ENCODE assay signal across 9 mouse cellular contexts in the genomic region with DNA sequence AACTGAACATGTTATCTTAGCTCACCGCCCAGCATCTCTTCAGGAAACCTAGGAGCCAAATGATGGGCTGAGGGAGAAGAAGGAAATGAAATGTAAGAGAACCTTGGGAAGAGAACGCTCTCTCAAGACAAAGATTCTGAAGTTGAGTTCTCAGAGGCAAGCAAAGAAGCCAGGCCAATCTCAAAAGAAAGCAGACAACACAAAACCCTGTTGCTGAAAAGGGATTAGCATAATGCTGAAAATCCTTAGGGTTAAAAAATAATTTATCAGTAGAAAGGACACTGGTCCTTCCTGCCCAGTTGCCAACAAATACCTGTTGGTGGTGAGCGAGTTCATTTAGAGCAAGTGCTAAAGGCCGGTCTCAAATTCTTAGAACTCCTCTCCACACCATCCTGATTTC. TPM values are rescaled to one million over a fixed set of nuclear protein-coding genes. Genes with fewer than 3 reads are reported as not detected.
DNase-seq lines count a peak whose midpoint lies in the region; ATAC-seq and TF ChIP-seq lines count a peak whose summit lies in the region.
"Had no signal": no experiment of that assay in that cellular context is flagged by ENCODE, and none has a peak within 500 bp of the region (broad histone marks: within the 10 kb centered on the region; RNA-seq: fewer than 3 reads in every experiment).

No protein-coding gene starts in this region.

- H3K27ac ChIP-seq in testis, adult 2 months (ENCODE audit: control insufficient read depth, insufficient read depth, low read depth, low read length): peak overlapping the region; percentile 44
- H3K27ac ChIP-seq in liver, embryonic 13.5 days: peak overlapping the region; percentile 76
- peak overlapping the region; percentile 88; the same call in 1 of the 2 replicates for H3K27ac ChIP-seq in stomach, postnatal 0 days (replicated peaks)

- peaks cover 6% of the 10 kb centered on the region for H3K9me3 ChIP-seq in erythroblast, embryonic 14.5 days (ENCODE audit: control insufficient read depth, low read length)
- no peaks in the 10 kb centered on the region for H3K9me3 ChIP-seq in liver, embryonic 13.5 days (replicated peaks)
- no peaks in the 10 kb centered on the region for H3K9me3 ChIP-seq in stomach, postnatal 0 days (ENCODE audit: control insufficient read depth, low read length)

- peak overlapping the region; percentile 67 for H3K9ac ChIP-seq in liver, embryonic 13.5 days
- no peak overlapping the region for H3K9ac ChIP-seq in stomach, postnatal 0 days (ENCODE audit: low read length)

- H3K36me3 ChIP-seq in erythroblast, embryonic 14.5 days (ENCODE audit: control insufficient read depth): peaks cover 36% of the 10 kb centered on the region
- no peaks in the 10 kb centered on the region for H3K36me3 ChIP-seq in testis, adult 2 months (ENCODE audit: control insufficient read depth, insufficient read depth, low read length)
- H3K36me3 ChIP-seq in liver, embryonic 13.5 days: peaks cover 33% of the 10 kb centered on the region
- no peaks in the 10 kb centered on the region for H3K36me3 ChIP-seq in stomach, postnatal 0 days (ENCODE audit: control insufficient read depth, insufficient read depth, low read length)

- H3K4me1 ChIP-seq in erythroblast, embryonic 14.5 days (ENCODE audit: control insufficient read depth): peaks cover 67% of the 10 kb centered on the region
- peaks cover 7% of the 10 kb centered on the region for H3K4me1 ChIP-seq in testis, adult 2 months (ENCODE audit: control insufficient read depth, insufficient read depth, low read length)
- peaks cover 71% of the 10 kb centered on the region for H3K4me1 ChIP-seq in liver, embryonic 13.5 days (replicated peaks)
- peaks cover 5% of the 10 kb centered on the region for H3K4me1 ChIP-seq in stomach, postnatal 0 days (replicated peaks; ENCODE audit: control insufficient read depth, insufficient read depth)

- DNase-seq in testis, postnatal 10 days (ENCODE audit: low spot score): no peak
- no peak for DNase-seq in liver, embryonic 13.5 days
- DNase-seq in stomach, postnatal 0 days (ENCODE audit: low spot score): no peak
- DNase-seq in right cerebral cortex, postnatal 14 days: no peak
- DNase-seq in frontal cortex, postnatal 10 days (ENCODE audit: low spot score in 2 of 2): no peak

- peak overlapping the region; percentile 57 for H3K4me3 ChIP-seq in erythroblast, embryonic 14.5 days (replicated peaks)
- peak overlapping the region; percentile 69 for H3K4me3 ChIP-seq in testis, adult 2 months (ENCODE audit: control insufficient read depth, low read depth, low read length)
- peak overlapping the region; percentile 57; the same call in 1 of the 2 replicates for H3K4me3 ChIP-seq in liver, embryonic 13.5 days (replicated peaks)
- peak overlapping the region; percentile 60 for H3K4me3 ChIP-seq in stomach, postnatal 0 days (ENCODE audit: low read depth, low read length)

- no peaks in the 10 kb centered on the region for H3K27me3 ChIP-seq in erythroblast, embryonic 14.5 days (ENCODE audit: control insufficient read depth)
- H3K27me3 ChIP-seq in testis, adult 2 months (ENCODE audit: control insufficient read depth, insufficient read depth, low read length): no peaks in the 10 kb centered on the region
- H3K27me3 ChIP-seq in liver, embryonic 13.5 days: no peaks in the 10 kb centered on the region
- H3K27me3 ChIP-seq in stomach, postnatal 0 days (ENCODE audit: control insufficient read depth, insufficient read depth, low read length): no peaks in the 10 kb centered on the region

- 65% methylated on average over 4 of the region's 4 CpGs for WGBS in liver, embryonic 13.5 days (ENCODE audit: insufficient replicate concordance)
- 70% methylated on average over 4 of the region's 4 CpGs for WGBS in stomach, postnatal 0 days

- TF ChIP-seq CTCF in testis, adult 2 months (IDR thresholded peaks at IDR 0.05; ENCODE audit: control insufficient read depth, insufficient read depth, insufficient replicate concordance, low read depth, low read length): no peak
- no peak for TF ChIP-seq CTCF in stomach, postnatal 0 days (IDR thresholded peaks at IDR 0.05; ENCODE audit: low read depth)

- TF ChIP-seq EP300 in stomach, postnatal 0 days (optimal IDR thresholded peaks at IDR 0.05): no peak

- no peak for TF ChIP-seq POLR2A in testis, adult 2 months (IDR thresholded peaks at IDR 0.05; ENCODE audit: control insufficient read depth, low read depth, low read length)

- ATAC-seq in erythroblast, adult 5-6 weeks (replicated peaks; ENCODE audit: low FRiP score, poor library complexity, severe bottlenecking): no peak
- no peak for ATAC-seq in liver, embryonic 13.5 days (ENCODE audit: low read depth)
- ATAC-seq in stomach, postnatal 0 days (ENCODE audit: low FRiP score, low TSS enrichment): no peak

- peak overlapping the region; percentile 74 for H3K4me2 ChIP-seq in liver, embryonic 13.5 days
- peak overlapping the region; percentile 92 for H3K4me2 ChIP-seq in stomach, postnatal 0 days (replicated peaks; ENCODE audit: low read depth)

RNA-seq across cellular contexts. Expression of gene Igf2bp1, which starts 15.3 kb away (rescaled TPM):
- 1.0 and 1.8 TPM in 2 replicates for polyA plus RNA-seq in erythroblast, embryonic 14.5 days (2012)
- not detected in 2 replicates for total RNA-seq in erythroblast, adult 5-6 weeks (2015; ENCODE audit: low replicate concordance)
- not detected in 2 replicates for total RNA-seq in erythroblast, adult 5-6 weeks (2017; ENCODE audit: low replicate concordance)
- 6.5 and 8.1 TPM in 2 replicates for polyA plus RNA-seq in testis, adult 2 months (2012; rRNA removed)
- polyA plus RNA-seq in liver, embryonic 13.5 days (2015; fragmentation: Nextera tagmentation; extraction: Ambion mirVana): 20.8 and 23.9 TPM in 2 replicates
- 4.3 and 5.2 TPM in 2 replicates for polyA plus RNA-seq in stomach, postnatal 0 days (2015; fragmentation: Nextera tagmentation; extraction: Ambion mirVana)
- total RNA-seq: neutrophil, adult 5-6 weeks had no signal

RNA-seq across cellular contexts. Expression of gene Gip, which starts 33.9 kb away (rescaled TPM):
- not detected in 2 replicates for polyA plus RNA-seq in erythroblast, embryonic 14.5 days (2012)
- not detected in 2 replicates for total RNA-seq in erythroblast, adult 5-6 weeks (2015; ENCODE audit: low replicate concordance)
- total RNA-seq in erythroblast, adult 5-6 weeks (2017; ENCODE audit: low replicate concordance): not detected in 2 replicates
- 2.2 and 2.6 TPM in 2 replicates for polyA plus RNA-seq in testis, adult 2 months (2012; rRNA removed)
- polyA plus RNA-seq in liver, embryonic 13.5 days (2015; fragmentation: Nextera tagmentation; extraction: Ambion mirVana): not detected in 2 replicates
- polyA plus RNA-seq in stomach, postnatal 0 days (2015; fragmentation: Nextera tagmentation; extraction: Ambion mirVana): 1.8 and 3.2 TPM in 2 replicates
- total RNA-seq: neutrophil, adult 5-6 weeks had no signal

RNA-seq across cellular contexts. Expression of gene Snf8, which starts 44.3 kb away (rescaled TPM):
- polyA plus RNA-seq in erythroblast, embryonic 14.5 days (2012): 17.0 and 17.7 TPM in 2 replicates
- total RNA-seq in erythroblast, adult 5-6 weeks (2015; ENCODE audit: low replicate concordance): 25.7 and 27.9 TPM in 2 replicates
- 11.3 and 37.1 TPM in 2 replicates for total RNA-seq in erythroblast, adult 5-6 weeks (2017; ENCODE audit: low replicate concordance)
- polyA plus RNA-seq in testis, adult 2 months (2012; rRNA removed): 51.8 and 56.4 TPM in 2 replicates
- 87.0 and 88.9 TPM in 2 replicates for polyA plus RNA-seq in liver, embryonic 13.5 days (2015; fragmentation: Nextera tagmentation; extraction: Ambion mirVana)
- 76.0 and 83.0 TPM in 2 replicates for polyA plus RNA-seq in stomach, postnatal 0 days (2015; fragmentation: Nextera tagmentation; extraction: Ambion mirVana)
